ENCODE assay signal across 24 mouse cellular contexts in genomic region chr4:156103342-156103741, GRCm38 (mm10). TPM values are rescaled to one million over a fixed set of nuclear protein-coding genes. Genes with fewer than 3 reads are reported as not detected.
A peak's percentile ranks its signal among the peaks of the same experiment; 100 is the strongest.
DNase-seq lines count a peak whose midpoint lies in the region; ATAC-seq and TF ChIP-seq lines count a peak whose summit lies in the region.
"Had no signal": no experiment of that assay in that cellular context is flagged by ENCODE, and none has a peak within 500 bp of the region (broad histone marks: within the 10 kb centered on the region; RNA-seq: fewer than 3 reads in every experiment).

No protein-coding gene starts in this region.

- WGBS in intestine, embryonic 16.5 days = 54% methylated on average over 4 of the region's 4 CpGs
- 33% methylated on average over 4 of the region's 4 CpGs for WGBS in small intestine, adult 2 months

- TF ChIP-seq POLR2A in small intestine, adult 2 months (IDR thresholded peaks at IDR 0.05; ENCODE audit: low read depth, low read length) = no peak

- H3K4me3 ChIP-seq in intestine, embryonic 16.5 days (ENCODE audit: low read length) = no peak overlapping the region
- no peak overlapping the region for H3K4me3 ChIP-seq in small intestine, adult 2 months (ENCODE audit: low read depth, low read length)
- H3K4me3 ChIP-seq: embryonic facial prominence, embryonic 13.5 days; embryonic facial prominence, embryonic 15.5 days; erythroblast, embryonic 14.5 days; forebrain, embryonic 10.5 days; forebrain, embryonic 12.5 days had no signal

- no peak overlapping the region for H3K27ac ChIP-seq in intestine, embryonic 16.5 days (ENCODE audit: low read length)
- peak overlapping the region; percentile 60 for H3K27ac ChIP-seq in small intestine, adult 2 months (ENCODE audit: insufficient read depth, low read depth, low read length)
- H3K27ac ChIP-seq: embryonic facial prominence, embryonic 13.5 days; embryonic facial prominence, embryonic 15.5 days; forebrain, embryonic 10.5 days; forebrain, embryonic 12.5 days had no signal

- H3K27me3 ChIP-seq in intestine, embryonic 16.5 days (replicated peaks; ENCODE audit: control insufficient read depth, insufficient read depth, low read length) = no peaks in the 10 kb centered on the region
- no peaks in the 10 kb centered on the region for H3K27me3 ChIP-seq in small intestine, adult 2 months (ENCODE audit: control insufficient read depth, insufficient read depth, low read length)
- H3K27me3 ChIP-seq: embryonic facial prominence, embryonic 13.5 days; embryonic facial prominence, embryonic 15.5 days; forebrain, embryonic 12.5 days had no signal

- H3K9me3 ChIP-seq in intestine, embryonic 16.5 days (ENCODE audit: control insufficient read depth, low read length) = no peaks in the 10 kb centered on the region
- H3K9me3 ChIP-seq: embryonic facial prominence, embryonic 13.5 days; embryonic facial prominence, embryonic 15.5 days; forebrain, embryonic 10.5 days; forebrain, embryonic 12.5 days had no signal

- no peaks in the 10 kb centered on the region for H3K36me3 ChIP-seq in intestine, embryonic 16.5 days (ENCODE audit: control insufficient read depth, insufficient read depth, low read length)
- no peaks in the 10 kb centered on the region for H3K36me3 ChIP-seq in small intestine, adult 2 months (ENCODE audit: control insufficient read depth, insufficient read depth, low read length)
- H3K36me3 ChIP-seq: embryonic facial prominence, embryonic 13.5 days; embryonic facial prominence, embryonic 15.5 days; forebrain, embryonic 10.5 days; forebrain, embryonic 12.5 days had no signal

- TF ChIP-seq CTCF in small intestine, adult 2 months (IDR thresholded peaks at IDR 0.05; ENCODE audit: extremely low read depth, insufficient read length, insufficient replicate concordance, low read depth, low read length) = no peak

- no peaks in the 10 kb centered on the region for H3K4me1 ChIP-seq in intestine, embryonic 16.5 days (ENCODE audit: control insufficient read depth, insufficient read depth, low read length)
- peaks cover 6% of the 10 kb centered on the region; the same call in 1 of the 2 replicates for H3K4me1 ChIP-seq in small intestine, adult 2 months (ENCODE audit: control insufficient read depth, insufficient read depth, insufficient read length, low read length)
- H3K4me1 ChIP-seq: embryonic facial prominence, embryonic 13.5 days; forebrain, embryonic 12.5 days had no signal

- H3K9ac ChIP-seq in intestine, embryonic 16.5 days (ENCODE audit: low read depth, low read length) = no peak overlapping the region
- H3K9ac ChIP-seq: embryonic facial prominence, embryonic 13.5 days; embryonic facial prominence, embryonic 15.5 days; forebrain, embryonic 12.5 days had no signal

- peak; percentile 36 for ATAC-seq in intestine, embryonic 16.5 days
- ATAC-seq in monocyte, adult 5-6 weeks (replicated peaks; ENCODE audit: insufficient number of reproducible peaks, low FRiP score, low TSS enrichment, poor library complexity, severe bottlenecking) = no peak
- ATAC-seq: forebrain, embryonic 14.5 days; forebrain, embryonic 16.5 days had no signal

- peak; percentile 24 for DNase-seq in MEL-GATA-1-ER (ENCODE audit: extremely low read depth, low read depth)
- DNase-seq in urinary bladder, postnatal 14 days (ENCODE audit: low spot score) = no peak
- DNase-seq in thymus, postnatal 25 days = no peak
- DNase-seq: adrenal gland, adult 2 months; adrenal gland, postnatal 10 days; adrenal gland, postnatal 36 days; cerebellum, adult 11-12 months; cerebellum, adult 2 months; cerebellum, adult 9-10 months; cerebellum, postnatal 10 days; cerebellum, postnatal 25 days; embryo, embryonic 11 days had no signal

- H3K4me2 ChIP-seq in intestine, embryonic 16.5 days (ENCODE audit: low read depth, low read length) = no peak overlapping the region
- H3K4me2 ChIP-seq: embryonic facial prominence, embryonic 13.5 days; embryonic facial prominence, embryonic 15.5 days; forebrain, embryonic 12.5 days had no signal

RNA-seq across cellular contexts. Expression of gene 9430015G10Rik, which starts 6.4 kb away (rescaled TPM):
- 21.4 and 22.3 TPM in 2 replicates for polyA plus RNA-seq in intestine, embryonic 16.5 days (2015; fragmentation: Nextera tagmentation; extraction: Ambion mirVana)
- polyA plus RNA-seq in small intestine, adult 2 months (2012; rRNA removed) = 7.4 and 8.3 TPM in 2 replicates
- total RNA-seq in monocyte, adult 5-6 weeks (2017) = 5.7 to 20.4 TPM (median 15.4 TPM) in 3 replicates

RNA-seq across cellular contexts. Expression of gene Rnf223, which starts 27.0 kb away (rescaled TPM):
- 0.09 and 0.10 TPM in 2 replicates for polyA plus RNA-seq in intestine, embryonic 16.5 days (2015; fragmentation: Nextera tagmentation; extraction: Ambion mirVana)
- polyA plus RNA-seq in small intestine, adult 2 months (2012; rRNA removed) = 0.10 and 0.33 TPM in 2 replicates
- 0.39 TPM in 1 of 3 replicates, not detected in the others for total RNA-seq in monocyte, adult 5-6 weeks (2017)

RNA-seq across cellular contexts. Expression of gene Ttll10, which starts 44.1 kb away (rescaled TPM):
- polyA plus RNA-seq in intestine, embryonic 16.5 days (2015; fragmentation: Nextera tagmentation; extraction: Ambion mirVana) = 4.2 and 4.7 TPM in 2 replicates
- polyA plus RNA-seq in small intestine, adult 2 months (2012; rRNA removed) = 5.2 and 9.1 TPM in 2 replicates
- total RNA-seq in monocyte, adult 5-6 weeks (2017) = not detected in 3 replicates
- total RNA-seq: common myeloid progenitor, adult 5-6 weeks had no signal
- polyA plus RNA-seq: C2C12; erythroblast, embryonic 14.5 days; forebrain, embryonic 14.5 days; forebrain, embryonic 16.5 days had no signal
